Mouse (Mus musculus): ENCODE results near the gene Scn1b.

The Scn1b gene

GRCm38 (mm10) chr7:31149751-31150565 lies 23.2 kb upstream of the Scn1b start:
- DNase-seq (ENCODE audit: low read depth, low spot score), result no peak

DNA sequence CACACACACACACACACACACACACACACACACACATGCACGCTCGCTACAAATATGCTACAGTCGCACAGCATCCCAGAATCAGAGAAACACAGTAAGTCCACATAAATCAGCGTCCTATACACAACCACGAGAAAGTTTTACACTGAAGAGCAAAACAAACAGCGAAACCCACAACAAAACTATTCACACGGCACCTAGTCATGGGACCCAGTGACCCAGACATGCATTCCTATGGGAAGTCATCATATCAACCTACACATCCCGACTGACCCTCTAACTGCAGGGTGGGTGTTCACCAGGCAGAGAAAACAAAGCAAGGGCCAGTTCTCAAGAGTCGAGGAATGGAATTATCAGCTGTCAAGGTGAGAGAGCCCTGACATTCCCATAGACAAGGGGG lies 22.5 kb upstream of the Scn1b start:
- no peak for DNase-seq (ENCODE audit: low read depth, low spot score)

- no peak for DNase-seq (ENCODE audit: low read depth, low spot score)
Observed at GRCm38 (mm10) chr7:31148756-31149155, 22.0 kb upstream of the Scn1b start.

DNA sequence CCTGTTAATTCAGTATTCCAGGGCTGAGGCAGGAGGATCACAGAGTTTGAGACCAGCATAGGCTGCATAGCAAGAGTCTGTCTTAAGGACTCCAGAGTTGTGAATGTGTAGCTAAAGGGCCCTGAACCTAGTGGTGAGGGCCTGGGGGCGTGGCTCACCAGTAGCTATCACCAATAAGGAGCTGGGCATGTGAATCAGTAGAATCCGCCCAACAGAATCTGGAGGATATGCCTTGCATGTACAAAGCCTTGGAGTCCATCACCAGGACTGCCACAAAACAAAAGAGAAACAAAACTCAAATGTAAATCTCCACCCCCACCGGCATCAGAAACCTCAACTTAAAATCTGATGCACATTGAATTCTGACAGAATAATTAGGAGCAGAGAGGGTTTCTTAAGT lies 21.3 kb upstream of the Scn1b start:
- DNase-seq (ENCODE audit: low read depth, low spot score), result peak; percentile 59

DNA sequence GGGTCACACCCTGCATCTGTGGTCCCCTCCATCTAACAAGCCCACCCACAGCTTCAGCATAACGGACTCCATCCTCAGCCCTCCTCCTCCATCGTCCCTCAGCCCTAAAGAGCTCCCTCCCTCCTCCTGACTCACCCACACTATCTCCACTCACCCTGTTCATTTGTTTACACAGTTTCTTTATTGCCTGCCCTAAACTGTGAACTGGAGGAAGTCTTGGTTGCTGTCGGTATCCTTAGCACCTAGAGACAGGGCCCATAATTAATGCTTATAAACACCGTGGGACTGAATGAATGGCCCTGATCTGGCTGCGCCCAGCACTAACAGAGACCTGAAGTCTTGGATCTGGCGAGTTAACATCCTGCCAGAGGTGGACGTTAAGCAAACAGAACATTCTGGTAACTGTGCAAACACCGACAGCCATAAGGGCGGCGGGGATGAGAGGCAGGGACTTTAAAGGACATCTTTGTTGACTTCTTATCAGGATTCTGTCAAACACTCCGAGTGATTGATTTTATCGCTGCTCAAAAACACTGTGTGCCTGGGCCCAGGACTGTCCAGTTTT lies 18.9 kb upstream of the Scn1b start:
- no peak for DNase-seq (ENCODE audit: low read depth, low spot score)

- DNase-seq (ENCODE audit: low read depth, low spot score), result peak; percentile 72
Observed at GRCm38 (mm10) chr7:31144886-31145285, 18.1 kb upstream of the Scn1b start.

- DNase-seq (ENCODE audit: low read depth, low spot score), result no peak
Observed at GRCm38 (mm10) chr7:31140941-31141340, 14.1 kb upstream of the Scn1b start.

GRCm38 (mm10) chr7:31140302-31140701 lies 13.5 kb upstream of the Scn1b start:
- no peak for DNase-seq (ENCODE audit: low read depth, low spot score)

- no peak for DNase-seq (ENCODE audit: low read depth, low spot score)
Observed at GRCm38 (mm10) chr7:31139765-31140164, 13.0 kb upstream of the Scn1b start.

- DNase-seq (ENCODE audit: low read depth, low spot score), result no peak
Observed at GRCm38 (mm10) chr7:31135717-31136116, 8.9 kb upstream of the Scn1b start.

GRCm38 (mm10) chr7:31131866-31132265 lies 5.1 kb upstream of the Scn1b start:
- no peak for DNase-seq (ENCODE audit: low read depth, low spot score)

GRCm38 (mm10) chr7:31130841-31131240 lies 4.0 kb upstream of the Scn1b start:
- DNase-seq (ENCODE audit: low read depth, low spot score), result peak; percentile 73

- no peak for DNase-seq (ENCODE audit: low read depth, low spot score)
Observed at GRCm38 (mm10) chr7:31130197-31130596, 3.4 kb upstream of the Scn1b start.

DNA sequence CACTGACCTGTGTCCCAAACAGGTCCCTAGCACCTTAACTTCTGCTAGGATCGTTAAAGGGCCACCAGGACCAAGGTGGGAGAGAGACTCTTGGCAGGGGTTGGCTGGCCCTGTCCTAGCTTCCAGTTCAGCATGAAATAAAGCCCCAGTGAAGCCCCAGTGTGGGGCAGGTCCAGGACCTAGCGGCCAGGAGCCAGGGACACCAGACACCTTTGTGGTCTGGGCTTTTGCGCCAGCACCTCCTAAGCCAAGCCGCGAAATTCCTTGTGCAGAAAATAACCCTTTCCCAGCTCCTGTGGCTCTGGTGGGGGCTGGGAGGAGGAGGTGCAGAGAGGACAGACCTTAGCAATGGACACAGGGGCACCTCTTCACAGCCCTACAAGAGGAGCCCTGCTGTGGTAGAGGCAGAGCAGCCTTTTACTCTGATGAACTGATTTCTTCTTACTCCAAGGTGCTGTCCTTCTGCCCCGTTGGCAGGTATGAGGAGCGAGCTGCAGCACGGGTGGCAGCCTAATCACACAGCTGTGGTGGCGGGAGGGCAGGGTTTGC lies 1.4 kb upstream of the Scn1b start:
- DNase-seq (ENCODE audit: low read depth, low spot score), result no peak

- no peak for DNase-seq (ENCODE audit: low read depth, low spot score)
Observed at GRCm38 (mm10) chr7:31126211-31126751, 522 bp downstream of the Scn1b start.

DNA sequence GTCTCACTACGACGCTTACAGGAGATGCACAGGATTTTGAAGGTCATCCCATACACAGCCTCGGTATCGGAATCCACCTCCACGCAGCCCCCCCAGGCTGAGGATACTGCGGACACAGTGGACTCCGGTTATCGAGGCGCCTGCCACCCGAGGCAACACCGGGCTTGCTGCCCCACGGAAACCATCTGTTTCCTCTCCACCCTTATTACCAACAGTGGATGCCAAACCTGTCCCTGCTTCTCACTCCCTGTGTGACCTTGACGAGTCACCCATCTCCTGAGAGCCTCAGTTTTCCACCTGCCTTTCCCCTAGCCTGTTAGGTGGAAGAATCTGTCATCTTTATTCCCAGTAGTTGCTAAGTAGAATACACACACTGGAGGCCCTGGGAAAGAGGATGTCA lies 1.7 kb downstream of the Scn1b start:
- no peak for DNase-seq (ENCODE audit: low read depth, low spot score)

GRCm38 (mm10) chr7:31124381-31124780 lies 2.4 kb downstream of the Scn1b start:
- no peak for DNase-seq (ENCODE audit: low read depth, low spot score)

- DNase-seq (ENCODE audit: low read depth, low spot score), result no peak
Observed at GRCm38 (mm10) chr7:31123697-31124096, 3.1 kb downstream of the Scn1b start.

DNA sequence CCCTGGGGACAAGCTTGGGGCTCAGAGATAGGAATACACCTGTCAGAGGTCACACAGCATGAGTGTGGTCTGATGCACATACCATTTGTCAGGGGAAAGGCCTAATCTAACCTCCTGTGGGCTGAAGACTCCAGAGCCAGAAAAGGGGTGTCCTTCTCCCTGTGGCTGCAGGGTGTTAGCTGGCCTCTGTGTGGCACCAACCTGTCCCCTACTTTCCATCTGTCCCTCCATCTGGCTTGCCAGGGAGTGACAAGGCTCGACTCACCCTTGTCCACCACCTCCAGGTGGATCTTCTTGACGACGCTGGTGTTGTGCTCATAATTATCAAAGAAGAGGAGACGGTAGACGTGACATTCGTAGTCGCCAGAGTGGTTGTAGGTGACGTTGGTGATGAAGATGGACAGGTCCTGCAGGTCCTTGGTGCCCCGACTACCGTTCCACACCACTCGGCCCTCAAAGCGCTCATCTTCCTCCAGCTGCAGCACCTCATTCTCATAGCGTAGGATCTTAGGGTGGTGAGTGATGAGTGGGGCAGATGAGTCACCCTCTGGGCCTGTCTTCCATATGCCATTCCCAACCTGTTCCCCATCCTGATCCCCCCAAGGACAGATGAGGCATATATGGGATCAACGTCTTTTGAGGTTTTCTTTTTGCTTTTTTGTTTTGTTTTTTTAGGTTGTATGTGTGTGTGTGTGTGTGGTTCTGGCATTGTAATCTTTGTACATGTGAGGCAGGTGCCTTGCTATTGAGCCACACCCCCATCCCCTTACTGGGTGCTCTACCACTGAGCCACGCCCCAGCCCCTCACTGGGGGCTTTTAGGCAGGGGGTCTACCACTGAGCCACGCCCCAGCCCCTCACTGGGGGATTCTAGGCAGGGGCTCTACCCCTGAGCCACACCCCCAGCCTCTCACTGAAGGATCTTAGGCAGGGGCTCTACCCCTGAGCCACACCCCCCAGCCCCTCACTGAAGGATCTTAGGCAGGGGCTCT lies 3.9 kb downstream of the Scn1b start:
- DNase-seq (ENCODE audit: low read depth, low spot score), result no peak

DNA sequence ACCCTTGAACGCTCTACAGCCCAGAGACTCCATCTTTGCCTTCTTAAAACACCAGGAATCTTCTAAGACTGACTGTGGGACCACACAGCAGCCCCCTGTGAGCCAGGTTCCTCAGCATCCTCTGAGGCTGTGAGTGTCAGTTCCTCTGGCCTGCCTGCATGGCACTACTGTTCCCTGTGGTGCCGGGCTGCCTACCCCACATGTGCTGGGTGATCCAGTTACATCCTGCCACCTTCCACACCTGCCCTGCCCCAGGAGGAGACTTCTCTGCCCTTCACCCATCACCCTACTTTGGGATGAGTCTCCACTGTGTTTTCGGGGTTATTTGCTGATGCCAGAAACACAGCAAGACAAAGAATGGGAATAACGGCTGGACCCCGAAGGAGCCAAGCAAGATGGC lies 7.2 kb downstream of the Scn1b start:
- no peak for DNase-seq (ENCODE audit: low read depth, low spot score)

- no peak for DNase-seq (ENCODE audit: low read depth, low spot score)
Observed at GRCm38 (mm10) chr7:31118486-31118885, 8.3 kb downstream of the Scn1b start.

DNA sequence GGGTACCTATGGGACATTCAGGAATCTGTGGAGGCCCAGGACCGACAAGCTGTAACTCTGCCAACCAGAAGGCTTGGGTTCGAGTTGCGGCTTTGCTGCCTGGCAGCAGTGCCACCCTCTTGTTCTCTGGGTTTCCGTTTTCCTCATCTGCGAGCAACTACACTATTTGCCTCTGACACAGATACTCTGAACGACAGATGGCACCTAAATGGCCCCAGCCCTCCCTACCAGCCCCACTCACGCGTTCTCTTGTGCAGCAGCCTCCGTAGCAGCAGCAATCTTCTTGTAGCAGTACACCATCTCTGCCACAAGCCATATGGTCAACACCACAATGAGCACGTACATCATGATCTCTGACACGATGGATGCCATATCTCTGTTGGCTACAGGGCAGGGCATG lies 9.3 kb downstream of the Scn1b start:
- no peak for DNase-seq (ENCODE audit: low read depth, low spot score)

Data from R1 (cell line).